Mouse (Mus musculus): Measurements from ENCODE around the gene Snip1.

- TF ChIP-seq CTCF (IDR thresholded peaks at IDR 0.05; ENCODE audit: control insufficient read depth, insufficient read depth, insufficient replicate concordance, low read depth, low read length) = no peak
- TF ChIP-seq POLR2A (IDR thresholded peaks at IDR 0.05; ENCODE audit: control insufficient read depth, low read depth, low read length) = no peak
These were observed 29.6 kb downstream of the Snip1 start for GRCm38 (mm10) chr4:125096066-125096465.
